Mouse (Mus musculus) bone marrow macrophage, adult 2 months (primary cell): ENCODE results near the gene Pgs1. TPM values are rescaled to one million over a fixed set of nuclear protein-coding genes. Genes with fewer than 3 reads are reported as not detected.

Experiments
- H3K27ac ChIP-seq: 2 replicates; pipeline ENCODE4 v1.5.1; 2012; ENCODE audit warnings: low read depth, low read length; ENCODE audit not compliant: insufficient read depth
- H3K4me1 ChIP-seq: 2 replicates; pipeline ENCODE4 v1.6.1; 2012; ENCODE audit warnings: low read length; ENCODE audit not compliant: control insufficient read depth, insufficient read depth
- H3K4me3 ChIP-seq: 2 replicates; pipeline ENCODE4 v1.5.1; 2012; ENCODE audit warnings: mild to moderate bottlenecking, low read length, moderate library complexity; ENCODE audit not compliant: insufficient read depth
- CTCF ChIP-seq: IDR thresholded peaks from 2 replicates; pipeline ENCODE4 v1.5.1; 2012; ENCODE audit warnings: low read depth, mild to moderate bottlenecking, low read length, moderate library complexity
- POLR2A ChIP-seq: IDR thresholded peaks from 2 replicates; pipeline ENCODE4 v1.6.1; 2012; ENCODE audit warnings: mild to moderate bottlenecking, low read depth, low read length, borderline replicate concordance
- polyA plus RNA-seq: library from polyadenylated mRNA; stranded (reverse); fragments of >200 nt; gene quantifications from 2 replicates; pipeline ENCODE4 v1.2.4, GENCODE M21; 2012; ENCODE audit not compliant: missing spikeins, insufficient read depth, insufficient read length

Gene Pgs1
- polyA plus RNA-seq, 1 experiment = 35.4 TPM

DNA sequence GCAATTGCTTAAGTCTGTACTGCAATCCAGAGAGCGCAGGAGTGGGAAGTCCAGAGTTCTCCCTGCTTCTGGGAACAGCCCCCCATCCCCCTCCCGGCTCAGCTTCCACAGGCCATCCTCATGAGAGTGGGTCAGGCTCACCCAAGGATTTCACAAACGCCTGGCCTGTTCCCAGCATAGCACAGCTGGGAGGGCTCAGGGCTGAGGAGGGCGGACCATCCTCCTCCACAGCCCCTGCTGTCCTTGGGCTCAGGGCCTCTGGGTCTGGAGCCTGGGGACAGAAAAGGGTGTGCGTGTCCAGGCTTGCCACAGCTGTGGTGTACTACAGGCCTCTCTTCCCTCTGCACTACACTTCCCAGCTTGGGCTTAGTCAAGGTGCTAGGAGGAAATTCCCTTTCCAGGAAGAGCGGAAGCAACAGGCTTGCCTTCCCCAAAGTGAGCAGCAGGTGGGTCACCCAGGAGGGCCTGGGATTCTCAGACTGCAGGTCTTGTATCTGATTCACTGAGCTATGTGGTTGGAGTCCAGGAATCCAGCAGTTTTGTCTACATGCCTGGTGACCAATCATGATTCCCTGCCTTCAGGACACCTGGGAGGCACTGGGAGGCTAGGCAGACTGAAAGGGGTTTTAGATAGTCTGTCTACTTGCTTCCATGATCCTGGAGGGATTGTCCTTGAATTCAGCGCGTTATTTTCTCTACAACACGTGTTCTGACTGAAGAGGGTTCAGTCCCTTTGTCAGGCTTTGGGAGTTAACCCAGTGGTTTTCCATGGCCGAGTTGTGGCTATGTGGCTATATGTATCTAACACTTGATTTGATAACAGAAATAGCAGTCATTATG lies 23.6 kb upstream of the Pgs1 start:
- Histone ChIP-seq H3K4me3 (no peak overlapping the region), H3K27ac (peak overlapping the region; percentile 84), H3K4me1 (peaks cover 77% of the 10 kb centered on the region)
- TF ChIP-seq POLR2A = no peak
- no peak for TF ChIP-seq CTCF

DNA sequence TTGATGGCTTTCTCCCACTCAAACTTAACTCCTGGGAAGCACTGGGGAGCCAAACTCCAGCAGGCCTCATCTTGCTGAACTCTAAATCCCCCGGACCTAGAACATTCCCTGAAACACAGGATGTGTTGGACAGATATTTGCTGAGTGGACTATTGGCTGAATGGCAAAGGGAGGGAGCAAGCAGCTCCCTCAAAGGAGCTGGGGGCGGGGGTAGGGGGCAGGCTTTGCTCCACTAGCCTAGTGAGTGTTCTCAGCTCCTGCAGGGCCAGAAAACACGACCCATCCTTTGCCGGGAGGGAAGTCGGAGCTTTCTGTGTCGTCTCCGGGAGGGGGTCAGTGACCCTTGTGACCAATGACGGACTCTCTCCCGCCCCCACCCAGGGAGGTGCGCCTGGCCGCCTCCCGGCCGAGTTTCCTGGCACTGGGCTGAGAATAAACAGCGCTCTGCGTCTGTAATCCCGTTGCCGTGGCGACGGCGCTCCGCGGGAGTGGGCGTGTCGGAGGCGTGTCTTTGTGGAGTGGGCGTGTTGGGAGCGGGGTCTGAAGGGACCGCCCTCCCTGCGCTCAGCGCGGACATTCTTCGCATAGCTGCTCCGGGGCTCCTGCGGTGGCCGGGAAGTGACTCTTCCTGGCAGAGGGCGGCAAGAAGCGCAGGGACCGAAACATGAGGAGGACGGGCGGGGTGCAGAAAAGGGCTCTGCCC lies 22.9 kb upstream of the Pgs1 start:
- Histone ChIP-seq H3K4me3 (peak overlapping the region; percentile 52), H3K4me1 (peaks cover 73% of the 10 kb centered on the region), H3K27ac (peak overlapping the region; percentile 84)
- TF ChIP-seq POLR2A = no peak
- no peak for TF ChIP-seq CTCF

DNA sequence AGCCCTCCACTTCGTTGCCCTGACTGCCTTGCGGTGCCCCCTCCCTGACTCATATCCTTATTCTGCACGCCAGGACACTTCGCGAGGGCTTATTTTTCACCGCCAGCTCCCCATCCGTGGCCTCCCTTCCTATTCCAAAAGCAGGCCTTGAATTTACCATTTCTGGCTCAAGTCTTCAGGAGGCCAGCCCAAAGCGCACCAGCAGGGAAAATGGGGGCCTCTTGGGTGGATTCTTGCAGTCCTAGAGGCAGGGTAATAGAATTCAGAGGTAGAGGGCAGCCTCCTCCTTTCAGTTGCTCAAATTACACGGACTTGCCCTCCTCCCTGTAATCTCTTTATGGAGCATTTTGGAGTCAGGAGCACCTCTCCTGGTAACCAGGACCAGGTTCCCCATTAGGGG lies 22.2 kb upstream of the Pgs1 start:
- Histone ChIP-seq H3K27ac (peak overlapping the region; percentile 78), H3K4me1 (peaks cover 68% of the 10 kb centered on the region), H3K4me3 (peak overlapping the region; percentile 52)
- TF ChIP-seq CTCF (no peak), POLR2A (no peak)

DNA sequence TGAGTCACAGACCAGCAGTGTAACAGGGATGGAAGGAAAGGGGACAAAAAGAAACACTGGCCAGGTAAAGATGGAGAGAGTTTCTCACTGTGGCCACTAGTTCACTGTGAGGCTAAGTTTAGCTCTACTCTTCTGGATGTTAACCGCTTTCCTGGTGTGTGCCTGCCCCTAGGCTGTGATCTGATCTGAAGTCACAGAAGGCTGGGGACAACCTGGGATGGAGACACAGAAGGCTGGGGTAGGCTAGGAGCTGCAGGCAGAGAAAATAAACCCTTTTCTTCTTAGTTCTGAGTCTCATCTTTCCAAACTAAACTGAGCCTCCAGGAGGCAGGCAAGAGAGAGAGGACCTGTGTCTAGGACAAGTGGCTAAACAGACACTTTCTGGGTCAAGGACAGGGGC lies 21.8 kb upstream of the Pgs1 start:
- no peak overlapping the region for H3K4me3 ChIP-seq
- peaks cover 63% of the 10 kb centered on the region for H3K4me1 ChIP-seq
- TF ChIP-seq POLR2A (no peak), CTCF (no peak)
- peak overlapping the region; percentile 78; the same call in 1 of the 2 replicates for H3K27ac ChIP-seq

DNA sequence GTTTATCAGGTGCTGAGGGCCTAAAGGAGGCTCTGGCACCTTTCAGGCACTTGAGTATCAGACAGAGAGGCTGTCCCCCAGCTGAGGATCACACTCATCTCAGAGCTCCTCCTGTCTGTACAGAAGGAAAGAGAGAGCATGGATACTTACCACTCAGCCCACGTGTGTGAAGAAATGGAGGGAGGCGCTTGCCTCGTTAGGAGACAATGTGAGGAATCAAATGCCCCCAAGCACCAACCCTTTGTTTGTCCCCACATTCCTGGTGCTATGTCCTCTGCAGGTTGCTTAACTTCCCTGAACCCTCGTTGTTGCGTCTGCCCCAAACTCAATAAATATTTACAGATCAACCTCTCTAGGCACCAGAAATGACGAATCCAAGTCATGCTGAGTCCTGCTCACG lies 21.0 kb upstream of the Pgs1 start:
- Histone ChIP-seq H3K4me1 (peaks cover 61% of the 10 kb centered on the region), H3K27ac (peak overlapping the region; percentile 11), H3K4me3 (no peak overlapping the region)
- no peak for TF ChIP-seq CTCF
- no peak for TF ChIP-seq POLR2A

DNA sequence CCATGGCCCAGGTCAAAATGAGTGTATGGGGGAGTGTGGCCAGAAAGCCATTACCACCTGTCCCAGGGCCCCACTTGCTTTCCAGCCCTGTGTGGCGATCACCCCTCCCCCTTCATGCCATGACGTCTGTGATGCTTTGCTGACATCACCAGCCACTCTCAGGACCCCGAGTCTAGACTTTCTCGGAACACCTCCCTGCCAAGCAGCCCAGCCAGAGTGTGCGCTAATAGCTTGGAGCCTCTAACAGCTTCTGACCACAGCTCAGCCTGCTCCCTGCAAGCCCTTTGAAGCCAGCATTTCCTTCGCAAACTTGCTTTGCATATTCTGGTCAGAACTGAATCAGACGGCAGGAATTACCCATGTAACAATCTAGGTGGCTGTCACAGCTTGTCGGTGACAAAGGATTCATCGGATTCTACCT lies 20.5 kb upstream of the Pgs1 start:
- Histone ChIP-seq H3K27ac (no peak overlapping the region), H3K4me3 (no peak overlapping the region), H3K4me1 (peaks cover 62% of the 10 kb centered on the region)
- TF ChIP-seq POLR2A = no peak
- TF ChIP-seq CTCF = no peak

DNA sequence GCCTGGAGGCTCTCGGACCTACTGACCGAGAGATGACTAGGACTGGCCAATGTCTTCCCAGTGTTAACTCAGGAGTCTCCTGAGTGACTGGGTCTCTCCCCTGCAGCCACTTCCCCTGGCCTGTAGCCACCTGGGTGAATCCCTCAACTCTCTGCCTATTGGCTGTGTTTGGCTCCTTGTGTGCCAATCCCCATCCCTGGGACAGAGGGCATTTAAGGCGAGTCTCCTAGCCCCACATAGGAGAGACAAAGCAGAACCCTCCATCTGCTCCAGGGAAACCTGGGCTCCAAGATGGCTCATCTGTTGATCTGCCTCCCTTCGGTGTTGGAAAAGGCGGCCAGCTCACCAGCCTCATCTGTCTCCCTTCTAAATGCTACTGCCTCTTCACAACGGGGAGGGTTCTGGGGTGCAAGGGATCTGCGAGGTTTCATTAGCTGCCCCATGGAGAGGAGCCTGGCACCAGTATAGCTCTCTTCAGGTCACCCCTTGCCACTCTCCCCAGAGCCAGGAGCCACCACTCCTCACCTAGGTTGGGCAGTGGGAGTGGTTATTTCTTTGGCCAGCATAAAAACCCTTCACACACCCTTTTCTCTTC lies 19.5 kb upstream of the Pgs1 start:
- Histone ChIP-seq H3K4me3 (peak overlapping the region; percentile 84), H3K27ac (no peak overlapping the region), H3K4me1 (peaks cover 56% of the 10 kb centered on the region)
- TF ChIP-seq POLR2A (no peak), CTCF (no peak)

DNA sequence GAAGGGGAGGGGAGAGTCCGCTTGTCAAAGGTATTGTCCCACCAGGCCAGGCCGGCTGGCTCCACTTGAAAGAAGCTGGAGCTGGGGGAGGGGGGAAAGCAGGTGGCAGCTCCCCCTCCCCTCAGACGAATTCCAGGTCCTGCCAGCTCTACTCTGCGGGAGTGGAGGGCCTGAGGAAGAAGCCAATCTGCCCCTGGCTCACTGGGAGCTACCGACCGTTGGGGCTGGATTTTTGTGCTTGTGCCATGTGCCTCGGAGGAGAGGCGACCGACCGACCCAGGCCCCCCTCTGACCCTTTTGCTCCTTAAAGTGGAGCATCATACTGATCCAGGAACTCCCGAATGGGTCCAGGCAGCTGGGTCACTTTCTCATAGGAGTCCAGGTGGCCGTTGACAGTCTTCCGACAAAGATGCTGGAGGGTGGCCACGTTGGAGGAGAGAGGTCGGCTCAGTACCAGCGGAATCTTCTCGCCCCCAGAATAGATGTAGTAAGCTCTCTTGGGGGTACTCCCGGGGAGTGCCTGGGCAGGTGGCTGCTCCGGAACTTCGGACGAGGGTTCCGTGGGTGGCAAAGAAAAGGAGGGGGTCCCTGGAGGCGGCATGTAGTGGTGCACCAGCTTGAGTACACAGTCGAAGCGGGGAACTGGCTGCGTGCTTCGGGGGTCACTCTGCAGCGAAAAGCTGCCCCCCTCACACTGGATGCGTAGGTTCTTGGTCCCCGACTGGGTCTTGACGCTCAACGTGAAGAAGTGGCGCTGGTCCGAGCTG lies 18.7 kb upstream of the Pgs1 start:
- TF ChIP-seq POLR2A (no peak), CTCF (no peak)
- Histone ChIP-seq H3K4me1 (peaks cover 54% of the 10 kb centered on the region), H3K27ac (no peak overlapping the region), H3K4me3 (peak overlapping the region; percentile 84)

DNA sequence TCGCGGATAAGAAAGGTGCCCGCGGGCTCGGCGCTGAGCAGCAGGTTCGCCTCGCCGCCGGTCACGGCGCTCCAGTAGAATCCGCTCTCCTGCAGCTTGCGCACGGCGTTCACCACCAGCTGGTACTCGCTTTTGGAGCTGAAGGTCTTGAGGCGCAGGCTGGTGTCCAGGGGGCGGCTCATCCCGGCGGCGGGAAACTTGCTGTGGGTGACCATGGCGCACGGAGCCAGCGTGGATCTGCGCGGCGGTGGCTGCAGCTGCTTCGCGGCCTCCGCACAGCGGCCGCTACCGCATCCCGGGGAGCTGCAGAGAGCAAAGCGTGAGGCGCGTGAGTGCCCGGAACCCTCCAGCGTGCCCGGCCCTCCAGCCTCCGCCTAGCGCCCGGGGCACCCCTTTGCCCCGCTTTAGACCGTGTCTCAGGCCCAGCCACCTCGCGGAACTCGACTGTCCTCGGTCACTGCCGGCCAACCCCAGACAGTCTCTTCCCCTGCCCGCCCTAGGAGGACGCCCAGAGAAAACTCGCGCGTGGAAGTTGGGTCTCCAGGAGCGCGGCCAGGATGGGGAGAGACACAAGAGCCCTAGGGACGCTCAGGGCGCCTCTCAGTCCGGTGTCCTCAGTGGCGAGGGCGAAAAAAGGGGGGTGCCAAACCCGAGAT lies 17.9 kb upstream of the Pgs1 start:
- peak overlapping the region; percentile 83 for H3K27ac ChIP-seq
- H3K4me3 ChIP-seq = peak overlapping the region; percentile 84
- peaks cover 48% of the 10 kb centered on the region for H3K4me1 ChIP-seq
- TF ChIP-seq CTCF (no peak), POLR2A (no peak)
